Mouse (Mus musculus): Measurements from ENCODE around the gene Plpp6.

GRCm38 (mm10) chr19:28991391-28991790, 27.6 kb downstream of the Plpp6 start:
- TF ChIP-seq CTCF (IDR thresholded peaks at IDR 0.05; ENCODE audit: low read depth): no peak
- no peak for TF ChIP-seq EP300 (IDR thresholded peaks at IDR 0.05; ENCODE audit: low read depth)
